Mouse (Mus musculus): ENCODE data around the gene Pdcd1lg2. TPM values are rescaled to one million over a fixed set of nuclear protein-coding genes. Genes with fewer than 3 reads are reported as not detected.
"Not testable (repeated sequence)": the region's sequence is repeated elsewhere in the genome, so short reads cannot be mapped to it uniquely, and the experiment has no call there.

Gene Pdcd1lg2
- total RNA-seq, 2 experiments from 2014 or later, result not detected

DNA sequence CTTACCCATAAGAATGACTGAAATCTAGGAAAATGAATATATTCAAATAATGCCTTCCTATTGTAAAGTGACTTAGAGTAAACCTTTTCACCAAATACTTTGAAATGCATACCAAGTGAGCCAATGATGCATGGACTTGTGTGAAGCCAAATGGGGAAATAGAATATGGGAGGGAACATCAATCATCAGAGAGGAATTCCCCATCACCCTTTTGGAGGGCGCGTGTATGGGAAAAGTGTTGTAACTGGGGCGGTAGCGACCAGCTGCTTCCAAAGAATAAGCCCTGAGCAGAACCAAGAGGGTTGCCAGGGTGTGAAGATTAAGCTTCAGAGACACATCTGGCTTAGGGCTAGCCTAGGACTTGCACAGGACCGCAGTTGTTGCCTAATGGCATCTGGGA lies 27.4 kb upstream of the Pdcd1lg2 start:
- DNase-seq (ENCODE audit: low spot score in 2 of 2), result no peak

DNA sequence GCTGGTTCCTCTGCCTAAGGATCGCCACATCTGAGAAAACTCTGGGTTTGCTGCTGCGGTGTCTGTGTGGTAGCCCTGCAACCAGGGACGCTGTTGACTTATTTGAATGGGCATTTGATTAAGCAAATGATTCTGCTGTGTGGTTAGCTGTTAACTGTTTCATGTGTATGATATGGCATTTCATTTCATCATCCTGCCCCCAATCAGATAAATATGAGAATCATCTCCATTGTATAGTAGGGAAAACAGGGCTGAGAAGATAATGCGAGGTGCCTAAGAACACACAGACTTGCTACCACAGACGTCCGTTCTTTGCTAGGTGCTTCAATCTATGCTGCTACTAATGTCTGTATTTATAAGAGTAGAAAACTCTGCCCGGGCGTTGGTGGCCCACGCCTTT lies 26.3 kb upstream of the Pdcd1lg2 start:
- DNase-seq (ENCODE audit: low spot score in 2 of 2), result no peak

GRCm38 (mm10) chr19:29384994-29385393 lies 25.7 kb upstream of the Pdcd1lg2 start:
- no peak for DNase-seq (ENCODE audit: low spot score in 2 of 2)

- no peak for DNase-seq (ENCODE audit: low spot score in 2 of 2)
These were observed 24.9 kb upstream of the Pdcd1lg2 start for GRCm38 (mm10) chr19:29385822-29386221.

GRCm38 (mm10) chr19:29388818-29389217 lies 21.9 kb upstream of the Pdcd1lg2 start:
- no peak for DNase-seq (ENCODE audit: low spot score in 2 of 2)

DNA sequence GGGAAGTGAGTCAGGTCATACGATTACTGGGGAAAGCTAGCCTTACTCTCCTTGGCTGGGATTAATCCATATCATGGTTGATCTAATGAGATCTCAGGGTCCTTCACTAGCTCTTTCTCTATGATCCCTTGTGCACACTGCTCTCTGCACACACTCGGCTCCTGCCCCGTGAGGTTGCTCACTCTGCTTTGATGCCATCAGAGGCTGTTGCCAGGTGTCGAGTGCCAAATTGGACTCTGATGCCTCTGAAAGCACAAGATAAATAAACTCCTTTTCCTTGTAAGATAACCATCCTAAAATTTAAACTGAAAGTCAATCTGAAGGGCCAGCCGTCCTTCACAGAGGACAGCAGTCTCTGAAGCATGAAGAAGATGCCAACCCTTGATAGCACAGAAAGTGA lies 20.2 kb upstream of the Pdcd1lg2 start:
- no peak for DNase-seq (ENCODE audit: low spot score in 2 of 2)

DNA sequence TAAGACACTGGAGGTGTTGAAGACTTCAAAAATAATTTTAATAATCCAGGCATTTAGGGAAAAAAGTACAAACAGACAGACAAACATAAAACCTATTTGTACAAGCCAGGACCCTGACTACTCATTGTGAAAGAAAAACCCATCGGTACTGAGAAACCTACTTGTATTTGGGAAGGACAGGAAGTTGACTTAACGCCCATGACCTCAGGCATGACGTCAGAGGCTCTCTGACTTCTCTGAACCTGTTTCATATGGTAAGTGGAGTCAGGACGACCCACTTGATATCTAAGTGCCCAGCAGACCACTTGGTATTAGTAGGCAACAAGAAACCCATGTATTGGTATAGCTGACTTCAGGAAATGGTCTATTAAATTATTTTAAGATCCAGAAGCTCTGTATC lies 19.4 kb upstream of the Pdcd1lg2 start:
- no peak for DNase-seq (ENCODE audit: low spot score in 2 of 2)

DNA sequence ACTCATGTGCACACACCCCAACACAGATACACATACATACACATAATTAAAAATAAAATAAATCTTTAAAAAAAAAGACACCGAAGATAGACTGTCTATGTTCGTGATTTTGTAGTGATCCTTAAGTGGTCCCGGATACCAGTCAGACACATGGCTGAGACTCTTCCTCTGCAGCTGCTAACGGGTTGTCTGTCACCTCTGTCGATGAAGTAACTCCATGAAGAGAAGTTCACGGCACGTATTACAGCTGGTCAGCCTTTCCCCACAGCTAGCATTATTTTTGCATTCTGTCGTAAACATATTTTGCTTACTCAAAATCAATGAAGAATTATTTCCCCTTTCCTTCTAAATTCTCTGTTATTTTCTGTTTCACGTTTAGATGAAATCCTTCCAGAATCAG lies 17.4 kb upstream of the Pdcd1lg2 start:
- no peak for DNase-seq (ENCODE audit: low spot score in 2 of 2)

GRCm38 (mm10) chr19:29394721-29395120 lies 16.0 kb upstream of the Pdcd1lg2 start:
- DNase-seq (ENCODE audit: low spot score in 2 of 2), result no peak

DNA sequence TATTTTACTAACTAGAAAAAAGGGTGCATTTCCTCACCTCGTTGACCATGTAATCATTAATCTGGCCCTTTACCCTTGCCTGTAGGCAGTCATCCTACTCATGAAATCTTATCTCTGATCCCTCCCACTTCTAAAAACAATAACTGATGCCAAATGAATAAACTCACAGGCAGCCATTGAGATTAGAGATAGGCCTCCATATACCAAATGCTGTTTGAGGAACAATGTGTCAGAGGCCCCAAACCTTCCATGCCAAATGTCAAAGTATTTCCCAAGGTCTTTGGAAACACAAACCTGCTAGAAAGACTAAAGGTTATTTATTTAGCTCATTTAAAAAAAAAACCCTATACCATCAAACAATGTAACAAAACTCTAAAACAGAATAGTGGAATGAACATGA lies 14.4 kb upstream of the Pdcd1lg2 start:
- no peak for DNase-seq (ENCODE audit: low spot score in 2 of 2)

DNA sequence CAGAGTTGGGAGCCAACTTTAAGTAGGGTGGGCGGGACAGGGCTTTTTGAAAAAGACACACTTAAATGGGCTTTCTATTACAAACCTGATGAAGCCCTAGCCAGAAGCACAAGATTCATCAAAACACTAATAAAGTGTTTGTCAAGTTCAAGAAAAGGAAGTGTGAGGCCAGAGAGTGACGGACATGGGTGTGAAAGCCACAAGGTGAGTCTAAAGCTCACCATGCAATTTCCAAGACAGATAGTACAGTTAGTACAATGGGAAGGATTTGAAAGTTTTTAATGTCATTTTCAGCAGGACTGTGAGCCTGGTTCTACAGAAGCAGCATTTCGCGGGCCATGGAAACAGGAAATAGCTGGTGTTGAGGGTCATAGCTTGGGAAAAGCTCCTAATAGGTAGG lies 10.9 kb upstream of the Pdcd1lg2 start:
- DNase-seq (ENCODE audit: low spot score in 2 of 2), result no peak

- no peak for DNase-seq (ENCODE audit: low spot score in 2 of 2)
These were observed 10.3 kb upstream of the Pdcd1lg2 start for GRCm38 (mm10) chr19:29400466-29400865.

DNA sequence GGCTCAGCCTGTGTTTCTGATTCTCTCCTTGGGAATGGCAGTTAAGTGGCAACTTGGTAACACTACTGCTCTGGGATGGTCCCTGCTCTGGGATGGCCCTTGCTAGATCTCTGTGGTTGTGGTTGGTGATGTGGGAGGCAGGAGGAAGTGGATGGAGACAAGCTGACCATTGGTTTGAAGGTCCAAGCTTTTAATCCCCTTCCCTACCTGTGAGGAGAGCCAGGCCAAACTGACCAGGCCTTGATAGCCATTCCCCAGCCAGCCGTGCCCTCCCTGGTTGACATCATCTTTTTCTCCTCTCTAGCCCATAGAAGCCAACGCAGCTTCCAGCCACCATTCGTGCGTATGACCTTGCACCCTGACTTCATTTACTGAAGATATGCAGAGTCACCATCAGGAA lies 8.1 kb upstream of the Pdcd1lg2 start:
- no peak for DNase-seq (ENCODE audit: low spot score in 2 of 2)

DNA sequence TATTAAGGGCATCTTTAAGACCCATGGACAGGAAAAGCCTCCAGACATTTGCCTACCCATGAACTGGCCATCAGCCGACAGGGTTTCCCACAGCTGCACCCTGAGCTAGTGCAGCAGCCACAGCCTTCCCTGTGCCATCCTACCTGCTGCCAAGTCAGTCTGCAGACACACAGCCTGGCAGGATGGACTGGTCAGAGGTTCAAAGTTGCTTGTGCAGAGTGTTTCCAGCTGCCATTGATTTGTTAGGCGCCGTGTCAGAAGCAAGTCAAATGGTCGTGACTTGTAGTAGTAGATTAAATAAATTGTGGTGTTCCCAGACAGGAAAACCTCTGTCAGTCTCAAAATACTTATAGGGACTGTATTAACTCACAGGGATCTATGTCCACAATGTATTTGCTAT lies 7.5 kb upstream of the Pdcd1lg2 start:
- DNase-seq (ENCODE audit: low spot score in 2 of 2), result no peak

- no peak for DNase-seq (ENCODE audit: low spot score in 2 of 2)
These were observed 5.3 kb upstream of the Pdcd1lg2 start for GRCm38 (mm10) chr19:29405388-29405787.

DNA sequence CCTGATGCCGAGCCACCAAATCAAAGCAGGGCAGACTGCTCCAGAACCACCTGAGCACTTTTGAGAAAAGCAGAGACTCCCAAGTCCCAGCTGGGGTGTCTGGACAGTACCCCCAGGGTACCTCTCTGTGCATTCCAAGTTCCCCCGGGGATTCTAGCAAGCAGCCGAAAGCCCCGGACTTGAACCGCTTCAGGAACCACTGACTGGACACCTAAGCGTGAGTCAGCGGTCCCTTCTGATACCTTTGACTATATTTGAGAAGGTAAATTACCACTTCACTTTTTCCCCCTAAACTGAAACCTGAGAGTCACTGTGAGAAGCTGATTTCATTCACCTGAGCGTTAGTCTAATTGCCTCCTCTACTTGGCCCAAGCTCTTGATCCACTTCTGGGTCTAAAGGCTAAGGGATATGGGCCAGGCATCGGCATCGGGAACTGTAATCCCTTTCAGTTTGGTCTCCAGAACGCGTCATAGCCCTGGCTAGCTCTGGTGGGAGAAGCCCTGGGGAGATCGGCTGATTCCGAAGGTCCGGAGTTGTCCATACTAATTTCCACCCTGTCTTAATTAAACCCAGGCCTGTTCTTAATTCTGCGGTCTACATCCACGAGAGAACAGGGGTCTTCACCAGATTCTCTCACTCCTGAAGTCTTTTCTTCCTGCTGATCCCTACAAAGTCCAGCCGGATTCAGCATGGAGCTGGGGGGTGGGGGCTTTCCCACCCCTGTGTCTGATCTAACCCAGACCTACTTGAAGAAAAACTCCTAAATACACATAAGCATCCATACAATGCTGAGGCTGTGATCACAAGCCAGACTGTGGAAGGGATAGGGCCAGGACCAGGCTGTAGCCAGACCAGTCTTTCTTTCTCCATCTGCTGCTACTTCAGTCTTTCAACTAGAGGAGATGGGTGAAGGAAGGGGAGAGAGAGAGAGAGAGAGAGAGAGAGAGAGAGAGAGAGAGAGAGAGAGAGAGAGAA lies 4.4 kb upstream of the Pdcd1lg2 start:
- DNase-seq (ENCODE audit: low spot score in 2 of 2), result no peak

DNA sequence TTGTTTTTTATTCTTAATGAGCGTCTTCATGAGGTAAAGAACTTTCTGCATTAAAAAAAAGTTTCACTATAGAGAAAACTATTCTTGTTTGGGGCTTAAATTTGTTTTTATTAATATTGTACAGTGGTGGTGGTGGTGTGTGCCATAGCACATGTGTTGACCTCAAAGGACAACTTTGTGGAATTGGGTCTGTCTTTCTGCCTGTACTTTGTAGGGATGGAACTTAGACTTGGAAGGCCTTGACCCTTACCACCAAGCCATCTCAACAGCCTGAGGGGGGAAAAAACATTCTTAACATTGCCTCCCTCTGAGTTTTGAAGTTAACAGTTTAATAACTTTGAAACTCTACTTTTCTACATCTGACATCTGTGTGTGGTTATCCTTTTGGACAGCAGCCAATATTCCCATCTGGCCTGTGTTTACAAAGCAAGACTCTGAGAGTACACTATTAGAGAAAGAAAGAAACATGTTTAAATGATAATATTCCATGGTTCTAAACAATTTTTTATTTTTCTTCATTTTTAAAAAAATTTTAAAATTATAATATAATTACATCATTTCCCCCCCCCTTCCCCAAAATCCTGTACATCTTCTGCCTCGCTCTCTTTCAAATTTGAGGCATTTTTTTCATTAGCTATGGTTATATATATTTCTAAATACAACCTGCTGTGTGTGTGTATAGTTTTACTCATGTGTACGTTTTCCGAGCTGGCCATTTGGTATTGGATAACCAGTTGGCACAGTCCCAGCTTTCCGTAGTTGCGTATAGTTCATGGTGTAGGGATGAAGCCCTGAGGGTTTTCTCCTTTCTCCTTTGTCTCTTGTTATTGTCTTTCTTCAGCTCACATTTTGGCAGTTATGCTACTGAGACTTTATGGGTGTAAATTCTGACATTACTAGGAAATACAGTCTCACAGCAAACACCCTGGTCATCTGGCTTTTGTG lies 2.0 kb downstream of the Pdcd1lg2 start:
- DNase-seq (ENCODE audit: low spot score in 2 of 2), result peak; percentile 46 to 75

- DNase-seq (ENCODE audit: low spot score in 2 of 2), result no peak
These were observed 3.8 kb downstream of the Pdcd1lg2 start for GRCm38 (mm10) chr19:29414513-29414912.

GRCm38 (mm10) chr19:29414917-29415316 lies 4.2 kb downstream of the Pdcd1lg2 start:
- DNase-seq (ENCODE audit: low spot score in 2 of 2), result not testable (repeated sequence)

GRCm38 (mm10) chr19:29416393-29416902 lies 5.7 kb downstream of the Pdcd1lg2 start:
- no peak for DNase-seq (ENCODE audit: low spot score in 2 of 2)

DNA sequence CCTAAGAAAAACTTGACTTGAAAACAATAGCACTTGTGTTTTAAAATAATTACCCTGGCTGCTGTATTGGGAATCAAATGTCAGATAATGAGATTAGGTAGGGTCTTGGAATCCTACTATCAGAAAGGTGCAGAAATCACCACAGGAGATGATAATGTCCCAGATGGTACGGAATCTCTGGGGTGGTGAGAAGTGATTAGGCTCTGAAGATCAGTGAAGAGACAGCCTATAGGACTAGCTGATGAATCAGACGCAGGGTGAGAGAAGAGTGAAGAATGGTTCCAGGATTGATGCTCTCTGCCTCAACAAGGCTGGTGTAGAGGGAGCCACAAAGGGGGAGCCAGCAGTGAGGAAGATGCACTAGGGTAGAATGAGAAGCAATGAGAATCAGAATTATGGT lies 6.5 kb downstream of the Pdcd1lg2 start:
- DNase-seq (ENCODE audit: low spot score in 2 of 2), result no peak

- no peak for DNase-seq (ENCODE audit: low spot score in 2 of 2)
These were observed 7.2 kb downstream of the Pdcd1lg2 start for GRCm38 (mm10) chr19:29417894-29418293.
